Mouse (Mus musculus) layer of hippocampus, postnatal 36 days (tissue): ENCODE measurements around the gene Krtap16-3. TPM values are rescaled to one million over a fixed set of nuclear protein-coding genes. Genes with fewer than 3 reads are reported as not detected.
A peak's percentile ranks its signal among the peaks of the same experiment; 100 is the strongest.

Experiments used
- DNase-seq, 2 experiments: peaks; one replicate each; pipeline ENCODE4 v3.0.0; 2022
- total RNA-seq, 2 experiments: library from RNA; stranded (reverse); gene quantifications; 2 replicates each; pipeline ENCODE4 v1.2.3; 2021

Krtap16-3 gene
- not detected for total RNA-seq

DNA sequence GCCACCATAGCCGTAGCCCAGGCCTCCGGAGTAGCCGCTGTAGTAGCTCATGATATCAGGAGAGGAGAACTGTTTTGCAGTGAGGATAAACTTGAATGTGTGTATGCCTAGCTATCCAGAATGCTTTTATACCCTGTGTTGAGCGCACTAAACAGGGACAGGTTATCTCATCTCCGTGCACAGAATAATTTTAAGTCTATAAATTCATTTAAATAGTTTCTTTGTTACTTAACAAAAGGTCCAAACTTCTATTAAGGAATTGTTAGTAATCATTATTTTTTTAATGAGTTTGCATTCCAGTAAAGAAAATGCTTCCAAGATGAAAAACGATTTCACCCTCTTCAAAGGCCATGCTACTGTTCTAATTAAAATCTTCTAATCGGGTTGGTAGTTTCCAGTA lies at the start of gene Krtap16-3:
Gene Krtap16-3 (minus strand): TSS at position 101 of the 400 bp plus-strand sequence.
- DNase-seq: no peak

- no peak for DNase-seq
Observed at GRCm38 (mm10) chr16:89010659-89011058, 48.0 kb upstream of the Krtap16-3 start, which contains the start of gene Krtap22-2. Gene Krtap22-2 (minus strand): TSS chr16:89010759.

GRCm38 (mm10) chr16:88941106-88941505 lies 21.6 kb downstream of the Krtap16-3 start:
- DNase-seq: peak in 1 of 2 experiments; percentile 6

DNA sequence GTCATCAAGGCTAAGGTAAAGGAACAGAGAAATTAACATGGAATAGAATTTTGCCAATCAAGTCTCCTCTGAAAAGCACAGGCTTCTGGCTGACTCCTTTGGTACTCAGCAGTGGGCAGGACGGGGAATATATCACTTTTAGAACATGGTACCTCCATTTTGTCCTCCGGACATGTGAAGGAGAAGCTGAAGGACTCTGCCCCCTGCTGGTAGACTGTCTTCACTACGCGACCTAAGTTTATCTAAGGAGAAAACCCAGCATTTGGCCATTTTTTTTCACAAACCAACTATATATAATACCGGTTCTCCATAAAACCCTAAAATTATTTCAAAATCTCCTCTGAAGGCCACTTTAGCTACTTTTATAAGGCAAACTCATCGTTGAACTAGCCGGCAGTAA lies 24.4 kb downstream of the Krtap16-3 start:
- no peak for DNase-seq

GRCm38 (mm10) chr16:88932165-88932564 lies 30.5 kb downstream of the Krtap16-3 start, which contains the start of gene Krtap19-9b:
Gene Krtap19-9b (minus strand): TSS chr16:88932265.
- no peak for DNase-seq

Other genes with a start within 250 kb of the Krtap16-3 start
- gene Krtap13-1, start 234.0 kb downstream of the Krtap16-3 start, total RNA-seq: not detected
- gene Krtap13, start 211.2 kb downstream of the Krtap16-3 start, total RNA-seq: not detected
- not detected for gene 2310034C09Rik, start 204.0 kb downstream of the Krtap16-3 start, total RNA-seq
- gene 2310057N15Rik, start 188.7 kb downstream of the Krtap16-3 start, total RNA-seq: not detected
- not detected for gene Gm5965, start 185.0 kb downstream of the Krtap16-3 start, total RNA-seq
- not detected for gene Gm20741, start 150.7 kb downstream of the Krtap16-3 start, total RNA-seq
- gene Krtap15, start 142.7 kb downstream of the Krtap16-3 start, total RNA-seq: not detected
- gene Krtap14, start 136.7 kb downstream of the Krtap16-3 start, total RNA-seq: not detected
- not detected for gene Krtap19-1, start 93.5 kb downstream of the Krtap16-3 start, total RNA-seq
- gene Krtap19-2, start 88.6 kb downstream of the Krtap16-3 start, total RNA-seq: not detected
- gene Krtap19-3, start 84.8 kb downstream of the Krtap16-3 start, total RNA-seq: not detected
- gene Krtap19-4, start 77.8 kb downstream of the Krtap16-3 start, total RNA-seq: not detected
- not detected for gene Krtap19-5, start 66.4 kb downstream of the Krtap16-3 start, total RNA-seq
- not detected for gene Krtap19-9b, start 30.6 kb downstream of the Krtap16-3 start, total RNA-seq
- not detected for gene Krtap22-2, start 47.9 kb upstream of the Krtap16-3 start, total RNA-seq
- gene Gm10229, start 52.4 kb upstream of the Krtap16-3 start, total RNA-seq: not detected
- gene Krtap6-1, start 68.8 kb upstream of the Krtap16-3 start, total RNA-seq: not detected
- not detected for gene Gm10228, start 78.6 kb upstream of the Krtap16-3 start, total RNA-seq
- not detected for gene Krtap6-5, start 85.0 kb upstream of the Krtap16-3 start, total RNA-seq
- gene 1110025L11Rik, start 101.1 kb upstream of the Krtap16-3 start, total RNA-seq: not detected
- not detected for gene Krtap6-3, start 121.1 kb upstream of the Krtap16-3 start, total RNA-seq
- gene Gm6358, start 178.0 kb upstream of the Krtap16-3 start, total RNA-seq: not detected
- not detected for gene Gm10061, start 188.2 kb upstream of the Krtap16-3 start, total RNA-seq
- not detected for gene Gm9789, start 195.1 kb upstream of the Krtap16-3 start, total RNA-seq
- gene Gm7735, start 206.6 kb upstream of the Krtap16-3 start, total RNA-seq: not detected
- not detected for gene 1110057P08Rik, start 211.9 kb upstream of the Krtap16-3 start, total RNA-seq
- gene Krtap20-2, start 243.0 kb upstream of the Krtap16-3 start, total RNA-seq: not detected